Mouse (Mus musculus) adrenal gland, adult 8-10 months (tissue): Measurements from ENCODE around the gene Rps3. TPM values are rescaled to one million over a fixed set of nuclear protein-coding genes. Genes with fewer than 3 reads are reported as not detected.

Experiments
- DNase-seq: peaks from one replicate; pipeline ENCODE4 v3.0.0; 2022
- total RNA-seq, 4 experiments: library from RNA; stranded (reverse); gene quantifications; 2 replicates each; pipeline ENCODE4 v1.2.4; 2022

The Rps3 gene
- total RNA-seq, 4 experiments from 2014 or later = 533 to 601 (median 565) TPM

- DNase-seq = no peak
Measured at GRCm38 (mm10) chr7:99438881-99439280, 44.7 kb downstream of the Rps3 start.

GRCm38 (mm10) chr7:99436530-99436929 lies 47.0 kb downstream of the Rps3 start:
- no peak for DNase-seq

DNA sequence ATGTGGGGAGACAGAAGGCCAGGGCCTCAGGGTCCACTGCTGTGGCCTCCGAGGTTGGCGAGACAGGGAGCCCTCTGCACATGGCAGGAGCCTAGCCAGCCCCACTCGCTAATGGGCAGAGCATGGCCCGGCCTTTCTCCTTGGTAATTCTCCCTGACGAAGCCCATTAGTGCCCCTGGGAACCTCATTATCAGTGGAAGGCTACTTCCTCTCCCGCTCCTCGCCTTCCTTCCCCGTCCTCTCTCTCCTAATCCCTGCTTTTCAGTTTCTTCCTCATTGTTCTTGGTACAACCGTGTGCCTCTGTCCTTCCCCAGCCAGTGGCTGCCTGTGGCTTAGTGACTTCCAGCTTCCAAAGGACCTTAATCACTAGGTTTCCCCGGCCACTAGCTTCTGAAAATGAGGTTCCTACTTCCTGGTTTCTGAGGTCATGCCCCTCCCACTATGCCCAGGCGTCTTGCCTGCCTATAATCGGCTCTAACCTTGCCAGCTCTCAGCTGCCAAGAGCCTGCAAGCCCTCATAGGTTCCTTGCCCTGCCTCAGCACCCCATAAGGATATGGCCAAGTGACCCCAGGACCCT lies 48.8 kb downstream of the Rps3 start:
- no peak for DNase-seq

DNA sequence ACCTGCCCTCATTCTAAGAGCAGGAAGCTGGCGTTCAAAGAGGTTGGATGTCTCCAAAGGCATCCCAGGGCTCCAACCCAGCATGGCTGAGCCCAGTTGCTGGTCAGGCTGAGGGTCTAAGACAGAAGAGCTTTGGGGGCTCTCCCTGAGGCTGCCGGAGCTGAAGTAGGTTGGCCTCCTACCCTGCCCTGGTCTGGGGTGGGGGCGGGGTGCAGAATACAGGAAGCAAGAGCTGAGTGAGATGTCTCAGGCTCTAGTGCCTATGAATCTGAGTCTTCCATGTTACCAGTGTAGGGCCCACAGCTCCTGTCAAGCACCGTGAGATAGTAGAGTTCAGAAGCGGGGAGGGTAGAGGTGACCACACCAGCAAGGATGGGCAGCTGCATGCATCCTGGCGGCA lies 50.7 kb downstream of the Rps3 start:
- no peak for DNase-seq

GRCm38 (mm10) chr7:99432248-99432647 lies 51.3 kb downstream of the Rps3 start:
- no peak for DNase-seq

GRCm38 (mm10) chr7:99430246-99430645 lies 53.3 kb downstream of the Rps3 start:
- no peak for DNase-seq

- no peak for DNase-seq
Measured at GRCm38 (mm10) chr7:99429786-99430185, 53.8 kb downstream of the Rps3 start.

- DNase-seq = no peak
Measured at GRCm38 (mm10) chr7:99428836-99429235, 54.7 kb downstream of the Rps3 start.

DNA sequence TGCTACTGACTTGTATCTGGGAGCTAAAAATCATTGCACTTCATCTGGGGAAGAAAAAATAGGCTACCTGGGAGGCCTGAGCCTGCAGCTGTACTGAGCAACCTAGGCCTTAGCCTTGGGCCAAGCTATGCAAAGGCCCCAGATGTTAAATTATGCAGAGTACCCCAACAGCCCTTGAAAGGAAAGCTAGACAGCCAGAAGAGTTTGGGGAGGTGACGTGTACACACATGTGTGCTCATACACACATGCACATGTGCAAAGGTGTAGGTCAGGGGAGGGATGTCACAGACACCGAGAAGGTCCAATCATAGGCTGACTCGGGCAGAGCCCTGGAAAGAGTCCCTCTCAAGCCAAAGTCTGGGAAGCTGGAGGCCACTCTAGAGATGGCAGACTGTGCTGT lies 55.6 kb downstream of the Rps3 start:
- no peak for DNase-seq

Other genes starting within 250 kb of the Rps3 start
- gene Mogat2, start 245.1 kb downstream of the Rps3 start, total RNA-seq = 1 to 10 TPM in 1 of 4 experiments, under 1 TPM in 3; 0.25 to 1.5 (median 0.51) TPM
- gene Map6, start 216.3 kb downstream of the Rps3 start, total RNA-seq = 10 to 100 TPM in 3 of 4 experiments, 1 to 10 TPM in 1; 8.6 to 14.1 (median 12.4) TPM
- gene Serpinh1, start 130.5 kb downstream of the Rps3 start, total RNA-seq = 100 to 1,000 TPM; 127 to 266 (median 171) TPM
- 10 to 100 TPM in 3 of 4 experiments, 1 to 10 TPM in 1; 9.2 to 16.4 (median 13.9) TPM for gene Gdpd5, start 102.3 kb downstream of the Rps3 start, total RNA-seq
- gene Klhl35, start 17.7 kb downstream of the Rps3 start, total RNA-seq = 1 to 10 TPM in 1 of 4 experiments, under 1 TPM in 3; 0.38 to 1.2 (median 0.75) TPM
- gene Arrb1, start 51.7 kb upstream of the Rps3 start, total RNA-seq = 10 to 100 TPM; 59.8 to 82.0 (median 64.7) TPM
- 10 to 100 TPM; 29.8 to 42.0 (median 36.0) TPM for gene Tpbgl, start 143.4 kb upstream of the Rps3 start, total RNA-seq
- gene Slco2b1, start 227.6 kb upstream of the Rps3 start, total RNA-seq = 10 to 100 TPM; 25.3 to 35.2 (median 31.5) TPM
- gene Olfr520, start 246.5 kb upstream of the Rps3 start, total RNA-seq = not detected